Mouse (Mus musculus): ENCODE results near the gene Neurod2. TPM values are rescaled to one million over a fixed set of nuclear protein-coding genes. Genes with fewer than 3 reads are reported as not detected.

Gene Neurod2
- polyA plus RNA-seq (2012; ENCODE audit: low replicate concordance), result not detected in 2 replicates

GRCm38 (mm10) chr11:98329081-98329959 lies at the start of gene Neurod2:
Gene Neurod2, minus strand, starts transcription at chr11:98329648.

GRCm38 (mm10) chr11:98358161-98359083 lies 29.0 kb upstream of the Neurod2 start, which contains the start of gene Stard3:
Gene Stard3, plus strand, starts transcription at chr11:98358368.

GRCm38 (mm10) chr11:98348083-98348961 lies 18.9 kb upstream of the Neurod2 start, which contains the start of gene Ppp1r1b:
Gene Ppp1r1b, plus strand, starts transcription at chr11:98348404.

Other genes with a start within 250 kb of the Neurod2 start
- gene Fbxl20, start 179.2 kb downstream of the Neurod2 start, polyA plus RNA-seq (2012; ENCODE audit: low replicate concordance), result 5.5 and 7.2 TPM in 2 replicates
- gene Med1, start 136.4 kb downstream of the Neurod2 start, polyA plus RNA-seq (2012; ENCODE audit: low replicate concordance), result 22.9 and 31.9 TPM in 2 replicates
- gene Cdk12, start 126.6 kb downstream of the Neurod2 start, polyA plus RNA-seq (2012; ENCODE audit: low replicate concordance), result 17.0 and 18.5 TPM in 2 replicates
- 0.17 TPM in 1 of 2 replicates, not detected in the other for gene Ppp1r1b, start 18.8 kb upstream of the Neurod2 start, polyA plus RNA-seq (2012; ENCODE audit: low replicate concordance)
- 45.0 TPM in 2 replicates for gene Stard3, start 28.7 kb upstream of the Neurod2 start, polyA plus RNA-seq (2012; ENCODE audit: low replicate concordance)
- 0.19 and 0.84 TPM in 2 replicates for gene Tcap, start 54.2 kb upstream of the Neurod2 start, polyA plus RNA-seq (2012; ENCODE audit: low replicate concordance)
- not detected in 2 replicates for gene Pnmt, start 56.8 kb upstream of the Neurod2 start, polyA plus RNA-seq (2012; ENCODE audit: low replicate concordance)
- gene Pgap3, start 70.8 kb upstream of the Neurod2 start, polyA plus RNA-seq (2012; ENCODE audit: low replicate concordance), result 15.5 and 16.9 TPM in 2 replicates
- gene Erbb2, start 82.8 kb upstream of the Neurod2 start, polyA plus RNA-seq (2012; ENCODE audit: low replicate concordance), result 0.56 and 1.1 TPM in 2 replicates
- 9.1 and 24.6 TPM in 2 replicates for gene Mien1, start 109.3 kb upstream of the Neurod2 start, polyA plus RNA-seq (2012; ENCODE audit: low replicate concordance)
- 0.96 and 2.4 TPM in 2 replicates for gene Grb7, start 116.7 kb upstream of the Neurod2 start, polyA plus RNA-seq (2012; ENCODE audit: low replicate concordance)
- 8.4 and 9.6 TPM in 2 replicates for gene Ikzf3, start 216.4 kb upstream of the Neurod2 start, polyA plus RNA-seq (2012; ENCODE audit: low replicate concordance)
- 0.98 and 1.0 TPM in 2 replicates for gene Zpbp2, start 221.4 kb upstream of the Neurod2 start, polyA plus RNA-seq (2012; ENCODE audit: low replicate concordance)